Mouse (Mus musculus) T-helper 2 cell (primary cell): Measurements from ENCODE around the gene Tie1.
"Not testable (repeated sequence)": the region's sequence is repeated elsewhere in the genome, so short reads cannot be mapped to it uniquely, and the experiment has no call there.

Experiments used
- in situ Hi-C: fragments of 300-600 bp; cut with MboI, MseI; formaldehyde crosslinking; loops from one replicate; pipeline ENCODE4 v1.15.1; 2025; ENCODE audit warnings: high pct_unique_total_duplicates

Tie1 gene

DNA sequence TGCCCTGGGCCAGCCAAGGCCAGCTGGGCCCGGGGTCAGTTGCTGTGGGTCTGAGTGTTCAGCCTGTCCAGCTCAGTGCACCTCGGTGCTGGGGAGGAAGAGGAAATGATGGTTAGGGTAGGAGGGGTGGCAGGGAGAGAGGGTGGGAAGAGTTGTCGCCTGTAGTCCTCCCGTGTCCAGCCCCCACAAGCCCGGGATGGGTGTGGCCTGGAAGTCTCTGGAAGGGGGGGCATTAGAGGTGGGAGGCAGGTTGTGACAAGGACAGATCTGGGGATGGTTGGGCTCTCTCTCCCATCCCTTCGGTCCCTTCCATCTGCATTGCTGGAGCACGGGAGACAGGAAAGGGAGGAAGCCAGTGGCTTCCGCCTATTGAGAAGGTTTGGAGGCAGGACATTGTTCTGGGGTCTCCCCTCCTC, at the start of gene Tie1:
TSS of gene Tie1 (minus strand) at position 345 of the 416 bp plus-strand sequence.
- in situ Hi-C loops, result loop anchor here (10.0 kb wide), 1 partner anchor 1775 kb away; no protein-coding TSS in a partner anchor

DNA sequence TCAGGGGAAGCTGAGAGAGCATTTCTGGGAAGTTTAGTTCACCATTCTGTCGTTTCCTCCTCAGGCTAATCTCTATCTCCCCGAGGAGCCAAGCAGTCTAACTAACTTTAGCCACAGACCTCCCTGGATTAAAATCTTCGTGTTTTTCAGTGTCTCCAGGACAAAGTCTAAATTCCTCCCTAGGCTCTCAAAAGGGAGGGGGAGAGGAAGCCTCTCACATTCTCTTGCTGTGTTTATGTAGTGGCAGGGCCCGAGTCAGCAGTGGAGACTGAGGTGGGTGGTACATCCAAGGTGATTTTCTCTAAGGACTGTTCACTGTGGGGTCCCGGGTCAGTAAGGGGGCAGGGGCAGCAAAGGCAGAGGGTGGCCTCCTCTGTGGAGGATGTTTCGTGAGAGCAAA, 47.9 kb upstream of the Tie1 start:
- in situ Hi-C loops, result no loop called here

DNA sequence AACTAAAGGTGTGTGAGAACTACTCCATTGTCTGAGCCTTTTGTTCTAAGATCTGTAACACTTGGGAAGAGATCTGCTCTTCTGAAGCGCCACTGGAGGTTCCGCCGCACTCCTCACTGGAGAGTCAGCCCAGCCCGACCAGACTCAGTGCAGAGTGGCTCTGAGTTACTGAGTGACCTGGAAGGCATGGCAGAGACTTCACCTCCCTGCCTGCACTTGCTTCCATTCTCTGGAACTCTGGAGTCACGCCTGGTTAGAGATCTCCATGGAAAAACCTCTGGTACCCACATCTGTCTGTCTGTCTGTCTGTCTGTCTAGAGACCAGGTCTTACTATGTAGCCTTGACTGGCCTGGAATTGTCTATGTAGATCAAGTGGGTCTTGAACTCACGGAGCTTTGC, 45.7 kb upstream of the Tie1 start:
- in situ Hi-C loops, result no loop called here

DNA sequence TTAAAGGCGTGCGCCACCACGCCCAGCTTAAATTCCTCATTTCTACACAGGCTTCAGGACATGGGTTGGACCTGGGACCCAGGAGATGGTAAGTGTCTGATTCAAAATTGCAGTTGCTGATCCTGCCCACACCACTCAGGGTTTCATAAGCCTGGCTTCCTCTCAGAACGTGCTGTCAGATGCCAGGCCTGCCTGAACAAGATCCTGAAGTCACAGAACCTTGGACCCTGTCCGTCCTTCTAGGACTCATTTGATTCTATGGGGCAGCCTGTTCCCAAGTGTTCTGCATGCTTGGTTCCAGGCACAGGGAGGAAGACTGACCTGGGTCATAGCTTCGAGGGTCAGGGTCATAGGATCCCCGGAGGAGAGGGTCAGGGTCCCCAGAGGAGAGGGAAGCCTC, 43.7 kb upstream of the Tie1 start:
- in situ Hi-C loops, result no loop called here

DNA sequence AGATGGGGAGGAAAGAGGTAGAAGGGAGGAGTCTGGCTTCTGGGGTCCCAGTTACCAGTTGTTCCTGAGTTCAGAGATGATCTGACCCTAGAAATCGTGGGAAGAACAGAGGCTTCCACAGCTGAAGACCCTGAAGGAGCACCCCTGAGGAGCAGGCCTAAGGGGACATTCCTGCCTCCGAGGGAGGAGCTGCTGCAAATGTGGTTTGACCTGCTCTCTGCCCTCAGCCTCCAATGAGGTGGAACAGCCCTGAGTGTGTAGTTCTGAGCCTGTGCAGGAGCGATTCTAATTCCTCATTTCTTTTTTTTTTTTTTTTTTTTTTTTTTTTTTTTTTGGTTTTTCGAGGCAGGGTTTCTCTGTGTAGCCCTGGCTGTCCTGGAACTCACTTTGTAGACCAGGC, 43.3 kb upstream of the Tie1 start:
- in situ Hi-C loops, result no loop called here

DNA sequence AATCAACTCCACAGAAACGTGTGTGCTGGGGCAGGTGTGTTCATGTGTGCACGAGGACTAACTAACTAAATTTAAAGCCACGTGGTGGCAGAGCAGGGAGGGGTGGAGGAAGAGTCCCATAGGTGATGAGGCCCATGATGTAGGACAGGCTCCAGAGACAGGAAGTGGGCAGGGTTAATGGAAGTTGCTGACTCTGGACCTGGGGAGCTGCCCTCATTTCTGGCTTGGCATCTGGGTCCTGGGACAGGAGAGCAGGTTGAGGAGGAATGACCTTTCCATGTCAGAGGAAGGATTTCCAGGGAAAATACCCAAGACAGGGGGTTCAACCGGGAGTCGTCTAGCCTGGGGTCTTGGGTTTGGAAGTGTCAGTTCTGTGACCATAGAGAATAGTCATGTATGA, 42.8 kb upstream of the Tie1 start:
- in situ Hi-C loops, result no loop called here

DNA sequence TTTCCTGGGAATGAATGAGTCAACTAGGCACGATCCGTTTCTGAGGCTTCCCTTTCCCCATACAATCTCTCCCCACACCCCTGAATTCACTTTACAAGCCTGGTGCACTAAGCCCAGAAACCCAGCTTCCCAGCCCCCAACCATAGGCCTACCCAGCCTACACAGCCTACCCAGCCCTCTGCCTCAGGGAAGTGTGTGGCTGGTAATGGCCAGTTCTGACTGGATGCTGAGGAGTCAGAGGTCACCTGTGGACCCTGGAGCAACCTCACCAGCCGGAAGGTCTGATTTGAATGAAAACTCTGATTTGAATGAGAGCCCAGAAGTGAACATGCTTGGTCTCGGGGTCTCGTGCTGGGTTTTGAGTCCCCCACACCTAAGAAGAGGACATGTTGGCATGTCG, 37.9 kb upstream of the Tie1 start:
- in situ Hi-C loops, result no loop called here

DNA sequence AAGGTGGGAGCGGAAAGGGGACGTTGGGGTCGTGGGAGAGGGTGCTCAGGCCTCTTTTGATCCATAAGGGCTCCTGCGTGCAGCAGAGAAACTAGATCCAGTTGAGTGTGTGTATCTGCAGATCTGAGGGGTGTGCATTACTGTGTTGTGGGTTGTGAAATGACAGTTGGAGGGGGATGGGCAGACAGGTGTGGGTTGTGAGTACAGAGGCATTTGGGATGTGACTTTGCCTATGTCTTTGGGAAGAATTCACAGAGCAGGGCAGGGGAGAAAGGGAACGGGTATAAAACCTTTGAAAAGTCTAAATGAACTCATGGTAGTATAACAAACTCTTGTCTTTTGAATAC, 37.4 kb upstream of the Tie1 start:
- in situ Hi-C loops, result no loop called here

DNA sequence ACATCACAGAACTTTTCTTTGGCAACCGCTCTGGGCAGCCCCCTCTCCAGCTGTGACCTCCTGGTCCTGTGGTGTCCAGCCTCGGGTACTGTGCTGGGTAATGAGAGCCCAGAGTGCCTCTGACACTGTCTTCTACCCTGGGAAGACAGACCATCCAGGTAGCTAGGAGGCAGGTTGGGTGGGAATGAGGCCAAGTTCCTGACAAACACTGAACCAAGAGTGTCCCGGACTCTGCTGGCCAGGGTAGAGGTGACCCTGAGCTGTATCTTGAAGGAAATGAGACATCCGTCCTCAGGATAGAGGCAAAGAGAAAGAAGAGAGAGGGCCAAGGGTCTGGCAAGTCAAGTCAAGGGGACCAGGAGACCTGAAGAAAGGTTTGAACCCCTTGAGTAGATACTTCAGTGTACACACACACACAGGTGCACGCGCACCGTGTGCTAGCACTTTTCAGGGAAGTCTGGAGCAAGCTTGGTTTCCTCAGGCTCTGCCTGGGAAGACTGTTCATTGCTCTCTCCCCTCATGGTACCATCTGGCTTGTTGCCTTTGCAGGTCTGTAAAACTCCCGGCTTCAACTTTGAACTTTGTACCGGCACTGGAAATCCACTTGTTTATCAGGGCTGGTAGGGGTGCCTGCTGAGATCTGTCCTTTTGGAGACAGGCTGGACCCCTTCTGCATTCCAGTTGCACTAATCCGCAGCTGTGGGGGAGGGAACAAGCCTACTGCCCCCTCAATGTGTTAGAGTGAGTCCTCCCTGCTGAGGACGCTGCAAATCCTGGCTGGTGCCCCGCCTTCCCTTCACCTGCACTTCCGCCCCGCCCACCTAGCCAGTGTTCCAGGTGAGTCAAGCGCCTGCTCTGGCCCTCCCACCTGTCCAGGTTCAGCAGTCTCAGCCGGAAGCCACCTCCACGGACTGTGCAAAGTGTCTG, 36.8 kb upstream of the Tie1 start, which contains the start of gene 2610528J11Rik:
TSS of gene 2610528J11Rik (plus strand) at position 592 of the 927 bp plus-strand sequence.
- in situ Hi-C loops, result no loop called here

DNA sequence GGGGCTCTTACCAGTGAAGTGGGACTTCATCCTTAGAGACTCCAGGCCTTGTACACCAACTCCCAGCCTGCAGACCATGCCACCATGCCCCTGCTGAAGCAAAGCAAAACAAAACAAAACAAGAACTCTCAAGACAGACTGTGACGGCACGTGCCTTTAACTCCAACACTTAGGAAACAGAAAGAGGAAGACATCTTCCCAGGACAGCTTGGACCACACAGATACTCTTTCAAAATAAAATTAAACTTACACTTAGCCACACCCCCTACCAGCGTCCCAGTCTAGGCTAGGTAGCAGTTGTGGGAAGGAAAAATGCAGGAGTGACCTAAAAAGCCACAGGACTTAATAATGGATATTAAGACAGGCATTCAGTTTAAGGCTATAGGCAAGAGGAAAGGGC, 35.9 kb upstream of the Tie1 start:
- in situ Hi-C loops, result no loop called here

DNA sequence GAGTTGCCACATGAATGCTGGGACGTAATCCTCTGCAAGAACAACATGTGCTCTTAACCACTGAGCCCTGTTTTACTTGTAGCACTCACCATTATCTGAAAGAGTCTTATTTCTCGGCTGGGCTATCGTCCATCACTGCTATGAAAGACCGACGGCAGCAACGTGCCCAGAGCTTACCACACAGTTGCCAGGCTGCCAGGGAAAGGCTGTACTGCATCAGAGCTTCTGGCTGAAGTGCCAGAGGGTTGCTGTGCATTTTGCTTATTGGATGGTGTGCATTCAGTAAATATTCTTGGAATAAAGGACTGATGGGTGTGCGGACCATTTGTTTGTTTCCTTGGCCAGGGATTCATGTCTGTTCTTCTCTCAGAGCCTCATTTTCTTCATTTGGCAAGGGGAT, 34.1 kb upstream of the Tie1 start:
- in situ Hi-C loops, result no loop called here

DNA sequence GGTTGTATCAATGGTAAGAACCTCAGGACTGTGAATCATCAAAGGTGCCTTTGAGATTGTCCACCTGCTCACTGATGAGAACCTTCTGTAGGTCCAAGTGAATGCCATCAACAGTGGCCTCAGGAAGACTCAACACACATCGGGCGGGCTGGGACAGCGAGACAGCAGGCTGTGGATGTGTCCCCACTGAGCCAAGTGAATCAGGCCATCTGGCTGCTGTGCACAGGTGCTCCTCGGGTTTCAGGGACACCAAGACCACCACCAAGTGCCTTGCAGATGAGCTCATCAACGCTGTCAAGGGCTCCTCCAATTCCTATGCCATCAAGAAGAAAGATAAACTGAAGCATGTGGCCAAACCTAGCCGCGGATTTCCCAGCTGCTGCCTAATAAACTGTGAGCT, 32.4 kb upstream of the Tie1 start:
- in situ Hi-C loops, result no loop called here

DNA sequence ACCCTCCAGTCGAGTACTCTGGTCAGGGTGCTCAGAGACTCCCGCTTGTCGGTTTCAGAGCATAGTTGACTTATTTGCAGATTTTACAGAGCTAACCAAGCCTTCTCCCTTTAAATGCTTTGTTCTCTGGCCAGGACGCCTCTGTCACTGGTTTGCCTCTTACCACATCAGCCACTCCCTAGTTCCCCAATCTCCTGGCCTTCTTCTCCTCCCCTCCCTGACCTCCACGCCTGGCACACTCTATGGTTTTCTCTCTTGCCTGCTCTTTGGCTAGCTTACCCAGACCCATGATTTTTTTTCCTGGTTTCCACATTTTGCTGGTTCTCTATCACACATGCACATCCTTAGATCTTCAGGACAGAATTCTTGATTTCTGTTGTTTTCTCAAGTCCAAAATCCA, 28.3 kb upstream of the Tie1 start:
- in situ Hi-C loops, result no loop called here

DNA sequence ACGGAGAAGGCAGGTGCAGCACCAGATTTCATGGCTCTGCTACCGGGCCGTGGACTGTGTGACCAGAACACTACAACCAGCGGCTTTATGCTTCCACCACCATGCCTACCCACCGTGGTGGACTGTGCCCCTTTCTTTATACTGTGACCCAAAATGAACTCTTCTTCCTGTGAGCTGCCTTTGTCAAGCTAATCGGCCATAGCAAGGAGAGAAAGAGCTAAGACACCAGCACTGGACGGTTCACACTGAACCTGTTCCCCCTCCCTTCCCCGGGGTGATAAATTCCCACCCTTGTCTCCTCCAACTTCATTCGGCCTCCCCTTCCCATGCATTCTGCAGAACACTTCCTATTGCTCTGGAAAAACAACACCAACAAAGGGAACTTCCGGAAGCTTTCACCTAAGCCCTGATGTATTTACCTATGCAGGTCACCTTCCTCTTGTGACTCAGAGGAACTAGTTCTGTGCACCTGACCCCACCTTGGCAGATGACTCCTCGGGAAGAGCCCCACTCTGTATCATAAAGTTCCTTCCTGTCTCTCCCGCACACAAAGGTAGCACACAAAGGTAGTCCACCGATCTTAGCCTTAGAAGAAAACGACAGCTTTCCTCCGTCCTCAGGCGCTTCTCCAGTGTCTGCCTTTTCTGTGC, 27.8 kb upstream of the Tie1 start:
- in situ Hi-C loops, result no loop called here

DNA sequence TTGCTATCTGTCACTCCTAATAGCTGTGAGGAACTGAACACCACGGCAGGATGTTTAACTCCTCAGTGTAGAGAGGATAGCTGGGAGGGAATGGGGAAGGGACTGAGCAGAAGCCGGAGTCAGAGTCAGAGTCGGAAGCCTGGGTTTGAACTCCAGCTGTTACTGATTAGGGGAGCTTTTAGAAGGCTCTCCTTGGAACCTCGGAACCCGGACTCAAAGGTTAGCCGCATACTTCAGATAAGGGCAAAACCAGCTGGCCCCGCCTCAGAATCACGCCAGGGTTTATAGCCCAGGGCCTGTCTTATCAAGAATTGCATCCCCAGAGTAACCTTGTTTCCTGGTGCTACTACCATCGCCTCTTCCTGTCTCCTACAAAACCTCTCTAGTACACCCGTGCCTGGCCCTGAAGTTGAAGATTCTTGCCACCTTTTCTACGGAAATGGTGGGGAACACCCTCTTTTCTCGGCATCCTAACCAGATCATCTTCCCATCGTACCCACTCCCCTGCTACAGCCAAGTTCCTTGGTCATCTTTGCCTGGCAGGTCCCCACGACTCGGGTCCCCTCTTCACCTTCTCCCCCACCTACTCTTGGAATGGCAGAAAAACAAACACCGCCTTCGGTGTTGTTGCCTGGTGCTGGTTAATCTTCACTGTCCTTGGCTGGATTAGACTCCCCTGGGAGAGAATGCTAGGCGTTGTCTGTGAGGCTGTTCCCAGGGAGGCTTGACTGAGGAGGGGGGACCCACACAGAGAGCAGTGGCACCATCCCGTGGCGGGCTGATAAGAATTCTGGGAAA, 27.0 kb upstream of the Tie1 start:
- in situ Hi-C loops, result no loop called here

DNA sequence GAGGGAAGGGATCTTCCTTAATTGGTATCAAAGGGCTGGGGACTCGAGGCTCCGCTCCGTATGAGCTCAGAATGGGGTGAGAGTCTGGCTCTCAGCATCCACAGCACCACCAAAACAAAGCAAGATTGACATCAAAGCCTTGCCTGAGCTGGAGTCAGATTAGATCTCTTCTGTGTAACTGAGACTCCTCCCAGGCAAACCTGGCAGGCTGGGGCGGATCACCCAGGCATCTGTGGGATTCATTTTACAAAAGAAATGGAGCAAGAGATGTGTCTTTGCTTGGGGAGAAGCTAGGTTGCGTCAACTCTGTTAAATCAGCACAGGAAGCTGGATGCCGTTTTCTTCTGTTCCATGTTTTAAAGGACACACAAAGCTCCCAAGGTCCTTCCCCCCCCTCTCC, 19.2 kb upstream of the Tie1 start:
- in situ Hi-C loops, result no loop called here

DNA sequence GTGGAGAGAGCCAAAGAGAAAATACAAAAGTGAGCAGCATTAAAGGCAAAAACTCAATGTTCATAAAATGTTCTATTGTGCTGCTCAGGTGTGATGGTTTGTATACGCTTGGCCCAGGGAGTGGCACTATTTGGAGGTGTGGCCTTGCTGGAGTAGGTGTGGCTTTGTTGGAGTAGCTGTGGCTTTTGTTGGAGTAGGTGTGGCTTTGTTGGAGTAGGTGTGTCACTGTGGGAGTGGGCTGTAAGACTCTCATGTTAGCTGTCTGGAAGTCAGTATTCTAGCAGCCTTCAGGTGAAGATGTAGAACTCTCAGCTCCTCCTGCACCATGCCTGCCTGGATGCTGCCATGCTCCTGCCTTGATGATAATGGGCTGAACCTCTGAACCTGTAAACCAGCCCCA, 17.3 kb upstream of the Tie1 start:
- in situ Hi-C loops, result not testable (repeated sequence)

DNA sequence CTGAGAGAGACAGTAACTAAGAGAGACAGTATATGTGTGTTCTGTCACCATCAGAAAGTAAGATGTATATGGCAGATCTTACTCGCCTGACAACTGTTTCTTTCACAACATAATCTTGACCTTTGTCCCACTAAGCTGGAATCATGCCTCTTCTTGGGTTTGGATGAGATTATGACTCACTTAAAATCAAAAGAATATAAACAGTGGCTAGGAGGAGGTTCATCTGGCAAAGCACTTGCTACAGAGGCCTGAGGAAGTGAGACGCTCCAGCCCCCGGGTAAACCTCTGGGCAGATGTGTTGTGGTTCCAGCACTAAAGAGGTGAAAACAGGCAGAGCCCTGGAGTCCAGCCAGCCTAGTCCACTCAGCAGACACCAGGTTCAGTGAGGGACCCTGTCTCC, 15.7 kb upstream of the Tie1 start:
- in situ Hi-C loops, result no loop called here

DNA sequence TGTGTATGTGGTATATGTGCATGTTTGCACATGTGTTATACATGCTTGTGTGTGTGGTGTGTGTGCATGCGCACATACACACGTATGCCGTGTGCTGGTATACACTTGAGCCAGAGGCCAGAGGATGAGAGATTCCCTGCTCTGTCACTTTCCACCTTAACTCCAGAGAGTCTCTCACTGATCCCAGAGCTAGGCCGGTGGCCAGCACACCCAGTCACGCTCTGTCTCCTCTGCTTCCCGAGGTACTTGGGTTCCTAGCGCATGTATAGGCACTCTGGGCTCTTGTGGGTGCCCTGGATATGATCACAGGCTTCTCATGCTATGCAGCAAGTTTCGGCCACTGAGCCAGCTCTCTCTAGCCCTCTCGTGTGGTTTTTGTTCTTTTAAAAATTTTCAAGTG, 10.9 kb upstream of the Tie1 start:
- in situ Hi-C loops, result no loop called here

DNA sequence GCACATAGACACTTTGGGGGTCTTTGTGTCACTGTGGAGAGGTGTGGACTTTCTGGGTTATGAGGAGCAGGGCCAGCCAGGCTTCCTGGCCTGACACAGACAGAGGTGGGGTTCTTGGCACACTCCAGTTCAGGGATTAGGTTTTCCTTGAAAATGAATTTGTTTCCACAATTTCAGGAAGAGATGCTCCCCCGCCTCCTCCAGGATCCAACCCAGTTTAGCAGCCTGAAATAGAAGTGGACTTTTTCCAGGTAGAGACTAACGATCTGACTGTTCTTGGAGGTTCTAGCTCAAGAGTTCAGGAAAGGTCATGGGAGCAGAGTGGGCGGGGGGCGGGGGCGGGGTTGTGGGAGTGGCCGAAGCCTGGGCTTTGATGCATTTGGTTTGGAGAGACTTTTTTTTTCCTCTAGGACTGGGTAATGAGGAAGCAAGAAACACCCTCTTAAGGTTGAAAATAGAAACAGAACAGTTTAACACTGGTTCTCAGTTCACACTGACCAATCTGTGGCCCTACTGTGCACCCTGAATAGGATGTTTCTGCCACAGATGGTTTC, 10.4 kb upstream of the Tie1 start:
- in situ Hi-C loops, result no loop called here

DNA sequence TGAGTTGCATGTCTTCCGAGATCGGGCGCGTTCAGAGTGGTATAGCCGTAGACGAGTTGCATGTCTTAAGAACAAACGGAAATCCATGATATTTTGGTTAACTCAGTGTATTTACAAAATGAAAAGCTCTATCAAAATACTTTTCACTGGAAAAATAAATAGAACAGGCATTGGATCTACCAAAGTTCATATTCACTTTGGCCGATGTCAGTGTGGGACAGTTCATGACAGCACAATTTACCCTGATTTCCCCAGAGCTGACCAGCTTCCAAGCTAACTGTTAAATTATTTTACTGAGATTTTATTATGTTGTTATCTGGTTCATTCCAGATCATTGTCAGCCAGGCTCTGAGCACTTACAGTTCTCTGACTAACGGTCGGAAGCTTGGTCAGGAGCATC, 600 bp upstream of the Tie1 start:
- in situ Hi-C loops, result no loop called here
